Mouse (Mus musculus) neural tube, embryonic 11.5 days (tissue): ENCODE data around the gene Hoxb1. TPM values are rescaled to one million over a fixed set of nuclear protein-coding genes. Genes with fewer than 3 reads are reported as not detected.

Experiments
- ATAC-seq: fragments of 200-750 bp; cut with Nextera tagmentation; 2 replicates; pipeline ENCODE4 v1.8.0; 2017; ENCODE audit warnings: moderate number of reproducible peaks, mild to moderate bottlenecking, moderate TSS enrichment, moderate library complexity; ENCODE audit not compliant: insufficient read depth, low FRiP score, low TSS enrichment
- DNase-seq: peaks from one replicate; pipeline ENCODE4 v3.0.0-alpha.2; 2015; ENCODE audit warnings: low spot score
- H3K27ac ChIP-seq: fragments of 300-500 bp; sonication (generic); 2 replicates; pipeline ENCODE4 v1.5.1; 2014; ENCODE audit warnings: low read depth, mild to moderate bottlenecking, low read length
- H3K27me3 ChIP-seq: fragments of 300-500 bp; sonication (generic); 2 replicates; pipeline ENCODE4 v1.6.1; 2014; ENCODE audit warnings: mild to moderate bottlenecking, low read length, mixed read lengths; ENCODE audit not compliant: control insufficient read depth, insufficient read depth
- H3K36me3 ChIP-seq: fragments of 300-500 bp; sonication (generic); 2 replicates; pipeline ENCODE4 v1.6.1; 2014; ENCODE audit warnings: mild to moderate bottlenecking, low read length, moderate library complexity, mixed read lengths; ENCODE audit not compliant: control insufficient read depth, insufficient read depth
- H3K4me1 ChIP-seq: fragments of 300-500 bp; sonication (generic); 2 replicates; pipeline ENCODE4 v1.6.1; 2014; ENCODE audit warnings: low read length, mixed read lengths; ENCODE audit not compliant: control insufficient read depth, insufficient read depth
- H3K4me2 ChIP-seq: fragments of 300-500 bp; sonication (generic); 2 replicates; pipeline ENCODE4 v1.6.1; 2014; ENCODE audit warnings: low read depth, mild to moderate bottlenecking, moderate library complexity
- H3K4me3 ChIP-seq: fragments of 300-500 bp; sonication (generic); 2 replicates; pipeline ENCODE4 v1.5.1; 2014; ENCODE audit warnings: low read depth, low read length
- H3K9ac ChIP-seq: fragments of 300-500 bp; sonication (generic); 2 replicates; pipeline ENCODE4 v1.6.1; 2014; ENCODE audit warnings: mild to moderate bottlenecking, low read length
- H3K9me3 ChIP-seq: fragments of 300-500 bp; sonication (generic); 2 replicates; pipeline ENCODE4 v1.6.1; 2016; ENCODE audit warnings: low read length; ENCODE audit not compliant: control insufficient read depth
- WGBS: fragments of 180-500 bp; shearing (Covaris S2); extraction: QIAGEN DNeasy Blood & Tissue Kit; methylation state at CpG from one replicate; pipeline ENCODE4 v1.1.7; 2014; 5-methylcytosine and 5-hydroxymethylcytosine counted together
- polyA plus RNA-seq: library from polyadenylated mRNA; unstranded; fragments of >200 nt; fragmentation: Nextera tagmentation; extraction: Ambion mirVana; gene quantifications from 2 replicates; pipeline ENCODE4 v1.2.1, GENCODE M21; 2014

Gene Hoxb1
- polyA plus RNA-seq, 1 experiment from 2014 or later: 17.2 TPM

DNA sequence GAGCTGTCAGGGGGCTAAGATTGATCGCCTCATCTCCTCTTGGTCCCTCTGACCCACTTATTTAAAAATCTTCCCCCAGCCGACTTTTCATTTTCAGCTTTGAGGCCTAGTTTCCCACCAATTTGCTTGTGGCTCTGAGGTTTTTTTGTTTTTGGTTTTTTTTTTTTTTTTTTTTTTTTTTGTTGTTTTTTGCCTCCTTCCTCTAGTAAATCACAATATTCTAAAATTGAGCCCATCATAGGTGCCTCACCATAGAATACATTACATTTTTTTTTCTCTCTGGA lies 15.3 kb upstream of the Hoxb1 start, which contains the start of gene Hoxb2:
TSS of gene Hoxb2 (plus strand) at position 185 of the 284 bp plus-strand sequence.
- Histone ChIP-seq H3K4me3 (peak within 1 kb of the TSS; percentile 99), H3K9me3 (no peaks in the 10 kb centered on the region), H3K27me3 (no peaks in the 10 kb centered on the region), H3K4me1 (peaks cover 47% of the 10 kb centered on the region), H3K36me3 (peaks cover 8% of the 10 kb centered on the region), H3K4me2 (peak within 1 kb of the TSS; percentile 95), H3K27ac (peak within 1 kb of the TSS; percentile 99), H3K9ac (peak within 1 kb of the TSS; percentile 100)
- no peak for DNase-seq
- WGBS: 0% methylated on average over 2 of the region's 2 CpGs
- ATAC-seq: no peak

GRCm38 (mm10) chr11:96350791-96351190 lies 14.8 kb upstream of the Hoxb1 start:
- H3K27me3 ChIP-seq: no peaks in the 10 kb centered on the region
- WGBS: 11% methylated on average over 2 of the region's 2 CpGs
- H3K9ac ChIP-seq: peak overlapping the region; percentile 100
- DNase-seq: peak; percentile 61
- H3K9me3 ChIP-seq: no peaks in the 10 kb centered on the region
- peak overlapping the region; percentile 99 for H3K4me3 ChIP-seq
- peak overlapping the region; percentile 99 for H3K27ac ChIP-seq
- H3K4me1 ChIP-seq: peaks cover 42% of the 10 kb centered on the region
- peaks cover 7% of the 10 kb centered on the region for H3K36me3 ChIP-seq
- H3K4me2 ChIP-seq: peak overlapping the region; percentile 95
- no peak for ATAC-seq

DNA sequence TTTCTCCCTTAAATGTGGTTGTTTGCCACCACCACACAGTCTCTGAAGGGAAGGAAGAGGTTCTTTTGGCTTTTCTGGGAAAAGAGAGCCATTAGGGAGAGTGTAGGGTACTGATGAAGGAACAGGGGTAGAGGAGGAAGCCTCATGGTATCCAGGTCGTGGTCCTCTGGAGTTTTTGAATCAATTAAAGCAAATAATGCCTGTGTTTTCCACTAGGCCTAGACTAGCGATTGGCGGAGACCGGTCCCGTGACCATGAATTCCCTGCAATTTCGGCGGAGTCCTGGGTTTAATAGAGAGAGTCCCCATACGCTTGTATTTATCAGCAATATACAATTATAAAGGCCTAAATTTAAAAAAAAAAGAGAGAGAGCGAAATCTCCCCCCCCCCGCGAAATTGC lies 14.2 kb upstream of the Hoxb1 start:
- Histone ChIP-seq H3K27ac (peak overlapping the region; percentile 99), H3K4me1 (peaks cover 37% of the 10 kb centered on the region), H3K36me3 (peaks cover 3% of the 10 kb centered on the region), H3K4me3 (peak overlapping the region; percentile 99), H3K4me2 (peak overlapping the region; percentile 95), H3K9ac (peak overlapping the region; percentile 100), H3K27me3 (no peaks in the 10 kb centered on the region), H3K9me3 (no peaks in the 10 kb centered on the region)
- WGBS: 4% methylated on average over 11 of the region's 11 CpGs
- ATAC-seq (peak; percentile 36; the same call in 1 of the 2 replicates), DNase-seq (peak; percentile 80)

- Histone ChIP-seq H3K4me1 (peaks cover 32% of the 10 kb centered on the region), H3K4me2 (peak overlapping the region; percentile 95), H3K9ac (peak overlapping the region; percentile 100), H3K36me3 (peaks cover 3% of the 10 kb centered on the region), H3K9me3 (no peaks in the 10 kb centered on the region), H3K4me3 (peak overlapping the region; percentile 99), H3K27me3 (no peaks in the 10 kb centered on the region), H3K27ac (peak overlapping the region; percentile 99)
- DNase-seq (peak; percentile 81), ATAC-seq (no peak)
- 2% methylated on average over 22 of the region's 22 CpGs for WGBS
Measured at GRCm38 (mm10) chr11:96351831-96352230, 13.7 kb upstream of the Hoxb1 start.

DNA sequence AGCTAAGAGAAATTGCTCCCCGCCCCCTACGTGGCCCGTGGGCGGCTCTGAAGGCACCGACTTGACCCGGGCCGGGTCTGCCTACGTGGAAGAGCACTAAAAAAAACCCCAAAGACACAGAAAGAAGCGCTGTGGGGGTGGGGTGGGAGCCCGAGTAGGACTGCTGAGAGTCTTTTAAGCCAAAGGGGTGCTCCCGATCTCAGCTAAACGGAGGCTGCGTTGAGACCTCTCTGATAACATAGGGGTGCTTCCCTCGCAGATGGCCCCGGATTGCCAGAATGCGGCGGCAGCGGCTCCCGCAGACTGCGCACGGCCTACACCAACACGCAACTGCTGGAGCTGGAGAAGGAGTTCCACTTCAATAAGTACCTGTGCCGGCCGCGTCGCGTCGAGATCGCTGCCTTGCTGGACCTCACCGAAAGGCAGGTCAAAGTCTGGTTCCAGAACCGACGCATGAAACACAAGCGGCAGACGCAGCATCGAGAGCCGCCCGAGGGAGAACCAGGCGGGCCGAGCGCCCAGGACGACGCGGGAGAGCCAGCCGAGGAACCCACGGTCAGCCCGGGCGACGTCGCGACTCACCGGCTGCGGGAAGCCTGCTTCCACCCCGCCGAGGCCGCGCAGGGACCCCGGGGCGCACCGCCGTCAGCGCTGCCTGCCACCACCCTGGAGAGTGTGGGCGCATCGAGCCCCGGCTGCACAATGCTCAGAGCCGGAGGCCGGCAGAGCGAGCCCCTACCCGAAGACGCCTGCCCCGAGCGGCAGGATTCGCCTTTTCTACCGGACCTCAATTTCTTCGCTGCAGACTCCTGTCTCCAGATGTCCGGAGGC lies 12.6 kb upstream of the Hoxb1 start:
- peak overlapping the region; percentile 100 for H3K9ac ChIP-seq

GRCm38 (mm10) chr11:96353522-96353841 lies 12.1 kb upstream of the Hoxb1 start:
- H3K4me2 ChIP-seq: peak overlapping the region; percentile 95
- peak overlapping the region; percentile 99 for H3K27ac ChIP-seq
- no peaks in the 10 kb centered on the region for H3K9me3 ChIP-seq
- WGBS: under 1% methylated on average over 14 of the region's 14 CpGs
- no peaks in the 10 kb centered on the region for H3K27me3 ChIP-seq
- peaks cover 3% of the 10 kb centered on the region for H3K36me3 ChIP-seq
- no peak for DNase-seq
- H3K4me3 ChIP-seq: peak overlapping the region; percentile 99
- H3K4me1 ChIP-seq: peaks cover 24% of the 10 kb centered on the region
- peak overlapping the region; percentile 100 for H3K9ac ChIP-seq
- no peak for ATAC-seq

More for the DNA sequence above, 12.6 kb upstream of the Hoxb1 start:
- under 1% methylated on average over 75 of the region's 75 CpGs for WGBS
- Histone ChIP-seq H3K4me2 (peak overlapping the region; percentile 95), H3K9me3 (no peaks in the 10 kb centered on the region), H3K36me3 (peaks cover 3% of the 10 kb centered on the region), H3K27me3 (no peaks in the 10 kb centered on the region), H3K27ac (peak overlapping the region; percentile 99), H3K4me3 (peak overlapping the region; percentile 99), H3K4me1 (peaks cover 26% of the 10 kb centered on the region)
- ATAC-seq (no peak), DNase-seq (peak; percentile 83)

DNA sequence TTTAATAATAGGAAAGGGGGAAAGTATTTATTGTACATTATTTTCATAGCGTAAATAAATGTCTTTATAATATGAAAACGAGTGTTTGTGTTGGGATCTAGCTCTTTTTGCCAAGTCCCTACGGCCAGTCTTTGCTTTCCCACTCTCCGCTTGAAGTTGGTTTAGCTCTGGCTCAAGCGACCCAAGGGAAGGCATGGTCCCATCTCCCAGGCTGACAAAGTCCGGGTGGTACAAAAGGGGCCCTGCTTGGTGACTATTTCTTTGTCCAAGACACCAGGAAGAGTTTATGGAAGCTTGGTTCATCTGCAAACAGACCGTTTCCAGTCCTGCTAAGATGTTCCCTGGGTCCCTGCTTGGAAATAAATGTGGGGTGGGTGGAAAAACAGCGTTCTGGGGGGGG lies 11.6 kb upstream of the Hoxb1 start:
- Histone ChIP-seq H3K9ac (peak overlapping the region; percentile 100), H3K27me3 (no peaks in the 10 kb centered on the region)

DNA sequence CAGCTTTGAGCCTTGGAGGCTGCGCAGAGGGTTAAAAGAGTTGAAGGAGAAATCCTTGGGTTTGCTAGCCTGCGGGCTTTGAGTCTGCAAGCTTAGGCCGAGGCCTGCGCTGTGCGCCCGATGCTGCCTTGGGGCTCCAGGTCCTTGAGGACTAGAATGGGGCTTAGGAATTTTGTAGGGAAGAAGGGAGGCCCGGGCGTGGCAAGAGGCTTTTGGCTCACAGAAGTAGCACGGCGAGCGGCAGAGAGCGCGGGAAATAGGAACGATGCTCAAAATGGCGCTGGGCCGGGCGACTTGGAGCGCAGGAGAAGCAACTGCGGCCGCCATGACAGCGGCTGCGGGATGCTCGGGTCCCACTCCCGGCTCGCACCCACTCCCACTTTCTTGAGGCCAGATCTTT lies 11.2 kb upstream of the Hoxb1 start:
- ATAC-seq (no peak), DNase-seq (peak; percentile 87)
- Histone ChIP-seq H3K36me3 (peaks cover 3% of the 10 kb centered on the region), H3K27me3 (no peaks in the 10 kb centered on the region), H3K4me2 (peak overlapping the region; percentile 95), H3K4me3 (peak overlapping the region; percentile 99), H3K4me1 (peaks cover 16% of the 10 kb centered on the region), H3K9me3 (no peaks in the 10 kb centered on the region), H3K27ac (peak overlapping the region; percentile 95), H3K9ac (peak overlapping the region; percentile 100)
- WGBS: under 1% methylated on average over 25 of the region's 25 CpGs

More for the DNA sequence above, 11.6 kb upstream of the Hoxb1 start:
- ATAC-seq: no peak
- Histone ChIP-seq H3K36me3 (peaks cover 3% of the 10 kb centered on the region), H3K4me3 (peak overlapping the region; percentile 99), H3K27ac (peak overlapping the region; percentile 95), H3K9me3 (no peaks in the 10 kb centered on the region), H3K4me1 (peaks cover 21% of the 10 kb centered on the region), H3K4me2 (peak overlapping the region; percentile 95)
- DNase-seq: peak; percentile 62
- WGBS: 2% methylated on average over 8 of the region's 8 CpGs

DNA sequence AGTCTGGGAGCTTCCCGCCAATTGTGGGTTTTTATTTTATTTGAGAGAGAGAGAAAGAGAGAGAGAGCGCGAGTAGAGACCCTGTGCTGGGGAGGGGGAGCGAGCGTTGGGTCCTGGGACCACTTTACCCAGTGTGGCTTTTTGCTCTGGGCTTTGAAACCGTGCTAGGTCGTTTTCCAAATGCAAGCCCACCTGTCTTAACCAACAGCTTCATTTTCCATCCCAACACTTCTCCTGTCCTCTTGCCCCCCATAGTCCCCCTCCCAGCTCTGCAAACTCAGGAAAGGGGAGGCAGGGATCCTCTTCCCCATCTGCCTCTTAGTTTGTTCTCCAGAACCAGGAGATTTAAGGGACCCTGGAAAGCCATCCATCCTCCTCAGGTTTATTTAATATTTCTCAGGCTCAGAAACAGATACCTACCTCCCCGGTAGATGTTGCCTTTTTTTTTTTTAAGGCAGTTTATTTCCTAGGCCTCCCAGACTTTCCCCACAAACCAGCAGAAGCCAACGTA lies 10.7 kb upstream of the Hoxb1 start:
- Histone ChIP-seq H3K4me1 (peaks cover 12% of the 10 kb centered on the region), H3K9me3 (no peaks in the 10 kb centered on the region), H3K27me3 (no peaks in the 10 kb centered on the region), H3K36me3 (peaks cover 3% of the 10 kb centered on the region), H3K9ac (peak overlapping the region; percentile 100), H3K27ac (peak overlapping the region; percentile 95), H3K4me2 (peak overlapping the region; percentile 95), H3K4me3 (peak overlapping the region; percentile 99)
- WGBS: under 1% methylated on average over 9 of the region's 9 CpGs
- ATAC-seq: no peak
- no peak for DNase-seq
